Mouse (Mus musculus) kidney, postnatal 14 days (tissue): ENCODE measurements around the gene B4galnt4.

Experiments used
- DNase-seq: peaks from one replicate; pipeline ENCODE4 v3.0.0; 2022; ENCODE audit warnings: mixed read lengths

The B4galnt4 gene

GRCm38 (mm10) chr7:141042539-141042938 lies 18.4 kb upstream of the B4galnt4 start:
- no peak for DNase-seq

- DNase-seq: peak; percentile 61
Measured at GRCm38 (mm10) chr7:141046931-141047580, 13.8 kb upstream of the B4galnt4 start.

- DNase-seq: peak; percentile 86
Measured at GRCm38 (mm10) chr7:141047581-141048225, 13.2 kb upstream of the B4galnt4 start.

GRCm38 (mm10) chr7:141048226-141049218 lies 12.4 kb upstream of the B4galnt4 start:
- DNase-seq: peak; percentile 94

GRCm38 (mm10) chr7:141049326-141049725 lies 11.6 kb upstream of the B4galnt4 start:
- DNase-seq: no peak

GRCm38 (mm10) chr7:141051060-141051685 lies 9.7 kb upstream of the B4galnt4 start:
- no peak for DNase-seq

GRCm38 (mm10) chr7:141052016-141052415 lies 8.9 kb upstream of the B4galnt4 start:
- DNase-seq: no peak

GRCm38 (mm10) chr7:141052421-141052820 lies 8.5 kb upstream of the B4galnt4 start:
- DNase-seq: no peak

- no peak for DNase-seq
Measured at GRCm38 (mm10) chr7:141055785-141056184, 5.1 kb upstream of the B4galnt4 start.

- no peak for DNase-seq
Measured at GRCm38 (mm10) chr7:141056976-141057375, 3.9 kb upstream of the B4galnt4 start.

- DNase-seq: no peak
Measured at GRCm38 (mm10) chr7:141057541-141057940, 3.4 kb upstream of the B4galnt4 start.

- no peak for DNase-seq
Measured at GRCm38 (mm10) chr7:141058601-141059341, 2.1 kb upstream of the B4galnt4 start.

GRCm38 (mm10) chr7:141059929-141060328 lies 975 bp upstream of the B4galnt4 start:
- DNase-seq: no peak

GRCm38 (mm10) chr7:141061269-141061692 lies 377 bp downstream of the B4galnt4 start:
- DNase-seq: no peak

- no peak for DNase-seq
Measured at GRCm38 (mm10) chr7:141062525-141062924, 1.6 kb downstream of the B4galnt4 start.

- no peak for DNase-seq
Measured at GRCm38 (mm10) chr7:141063353-141063752, 2.4 kb downstream of the B4galnt4 start.

GRCm38 (mm10) chr7:141064175-141064574 lies 3.3 kb downstream of the B4galnt4 start:
- no peak for DNase-seq

GRCm38 (mm10) chr7:141064576-141064975 lies 3.7 kb downstream of the B4galnt4 start:
- DNase-seq: no peak

GRCm38 (mm10) chr7:141068351-141068750 lies 7.4 kb downstream of the B4galnt4 start:
- no peak for DNase-seq

GRCm38 (mm10) chr7:141070058-141070862 lies 9.4 kb downstream of the B4galnt4 start:
- peak; percentile 81 for DNase-seq
